Mouse (Mus musculus): Measurements from ENCODE around the gene Rsg1. TPM values are rescaled to one million over a fixed set of nuclear protein-coding genes. Genes with fewer than 3 reads are reported as not detected.

Rsg1 gene
- polyA plus RNA-seq, 2 experiments: 0.56 to 0.78 TPM

- no peaks in the 10 kb centered on the region for H3K27me3 ChIP-seq (ENCODE audit: control insufficient read depth, insufficient read depth, low read length)
- no peak overlapping the region for H3K4me2 ChIP-seq (ENCODE audit: low read depth)
- no peak overlapping the region for H3K4me3 ChIP-seq (ENCODE audit: insufficient read depth in 1 of 2, low read depth in 2 of 2, low read length in 2 of 2)
- no peak overlapping the region for H3K9ac ChIP-seq (replicated peaks)
- ATAC-seq (ENCODE audit: insufficient read depth) (no peak), DNase-seq (ENCODE audit: low read depth in 3 of 3, low spot score in 3 of 3) (no peak)
- peaks cover 25% of the 10 kb centered on the region for H3K36me3 ChIP-seq (replicated peaks; ENCODE audit: control insufficient read depth, insufficient read depth, low read depth)
- WGBS (ENCODE audit: insufficient replicate concordance): 80% methylated on average over 10 of the region's 10 CpGs
- H3K9me3 ChIP-seq (ENCODE audit: control insufficient read depth, low read length): no peaks in the 10 kb centered on the region
- no peaks in the 10 kb centered on the region for H3K4me1 ChIP-seq (replicated peaks; ENCODE audit: control insufficient read depth in 2 of 2, insufficient read depth in 2 of 2, low read length in 1 of 2)
- H3K27ac ChIP-seq: no peak overlapping the region
- TF ChIP-seq CTCF (IDR thresholded peaks at IDR 0.05; ENCODE audit: low read depth) (no peak), EP300 (IDR thresholded peaks at IDR 0.05; ENCODE audit: low read depth) (no peak)
Observed at GRCm38 (mm10) chr4:141176328-141176838, 37.4 kb upstream of the Rsg1 start.

GRCm38 (mm10) chr4:141178500-141178899 lies 35.3 kb upstream of the Rsg1 start:
- TF ChIP-seq EP300 (IDR thresholded peaks at IDR 0.05; ENCODE audit: low read depth) (no peak), CTCF (IDR thresholded peaks at IDR 0.05; ENCODE audit: low read depth) (no peak)
- H3K9ac ChIP-seq (replicated peaks): no peak overlapping the region
- no peaks in the 10 kb centered on the region for H3K4me1 ChIP-seq (replicated peaks; ENCODE audit: control insufficient read depth in 2 of 2, insufficient read depth in 2 of 2, low read length in 1 of 2)
- DNase-seq (ENCODE audit: low read depth in 3 of 3, low spot score in 3 of 3): no peak
- 85% methylated on average over 4 of the region's 4 CpGs for WGBS (ENCODE audit: insufficient replicate concordance)
- H3K36me3 ChIP-seq (replicated peaks; ENCODE audit: control insufficient read depth, insufficient read depth, low read depth): peaks cover 19% of the 10 kb centered on the region
- no peak overlapping the region for H3K27ac ChIP-seq
- H3K27me3 ChIP-seq (ENCODE audit: control insufficient read depth, insufficient read depth, low read length): no peaks in the 10 kb centered on the region
- H3K4me3 ChIP-seq (ENCODE audit: insufficient read depth in 1 of 2, low read depth in 2 of 2, low read length in 2 of 2): no peak overlapping the region
- no peaks in the 10 kb centered on the region for H3K9me3 ChIP-seq (ENCODE audit: control insufficient read depth, low read length)
- ATAC-seq (ENCODE audit: insufficient read depth): no peak
- no peak overlapping the region for H3K4me2 ChIP-seq (ENCODE audit: low read depth)

- DNase-seq (ENCODE audit: low read depth in 3 of 3, low spot score in 3 of 3) (no peak), ATAC-seq (ENCODE audit: insufficient read depth) (no peak)
- TF ChIP-seq CTCF (IDR thresholded peaks at IDR 0.05; ENCODE audit: low read depth) (no peak), EP300 (IDR thresholded peaks at IDR 0.05; ENCODE audit: low read depth) (no peak)
- Histone ChIP-seq H3K27ac (no peak overlapping the region), H3K4me1 (replicated peaks; ENCODE audit: control insufficient read depth in 2 of 2, insufficient read depth in 2 of 2, low read length in 1 of 2) (peaks cover 0 to 1% of the 10 kb centered on the region in 2 experiments; a peak in 1 of 4 replicates), H3K27me3 (ENCODE audit: control insufficient read depth, insufficient read depth, low read length) (no peaks in the 10 kb centered on the region), H3K4me3 (ENCODE audit: insufficient read depth in 1 of 2, low read depth in 2 of 2, low read length in 2 of 2) (no peak overlapping the region), H3K9ac (replicated peaks) (no peak overlapping the region), H3K36me3 (replicated peaks; ENCODE audit: control insufficient read depth, insufficient read depth, low read depth) (peaks cover 21% of the 10 kb centered on the region), H3K4me2 (ENCODE audit: low read depth) (no peak overlapping the region), H3K9me3 (ENCODE audit: control insufficient read depth, low read length) (no peaks in the 10 kb centered on the region)
- 87% methylated on average over 8 of the region's 8 CpGs for WGBS (ENCODE audit: insufficient replicate concordance)
Observed at GRCm38 (mm10) chr4:141180831-141181230, 32.9 kb upstream of the Rsg1 start.

- Histone ChIP-seq H3K36me3 (replicated peaks; ENCODE audit: control insufficient read depth, insufficient read depth, low read depth) (peaks cover 21% of the 10 kb centered on the region), H3K4me1 (replicated peaks; ENCODE audit: control insufficient read depth in 2 of 2, insufficient read depth in 2 of 2, low read length in 1 of 2) (peaks cover 2 to 6% of the 10 kb centered on the region in 2 experiments; a peak in 2 of 4 replicates), H3K9me3 (ENCODE audit: control insufficient read depth, low read length) (no peaks in the 10 kb centered on the region), H3K27ac (no peak overlapping the region), H3K9ac (replicated peaks) (no peak overlapping the region), H3K27me3 (ENCODE audit: control insufficient read depth, insufficient read depth, low read length) (no peaks in the 10 kb centered on the region), H3K4me3 (ENCODE audit: insufficient read depth in 1 of 2, low read depth in 2 of 2, low read length in 2 of 2) (no peak overlapping the region), H3K4me2 (ENCODE audit: low read depth) (no peak overlapping the region)
- TF ChIP-seq EP300 (IDR thresholded peaks at IDR 0.05; ENCODE audit: low read depth) (no peak), CTCF (IDR thresholded peaks at IDR 0.05; ENCODE audit: low read depth) (no peak)
- peak in 1 of 3 experiments; percentile 19 for DNase-seq (ENCODE audit: low read depth in 3 of 3, low spot score in 3 of 3)
- 89% methylated on average over 6 of the region's 6 CpGs for WGBS (ENCODE audit: insufficient replicate concordance)
- ATAC-seq (ENCODE audit: insufficient read depth): no peak
Observed at GRCm38 (mm10) chr4:141181981-141182380, 31.8 kb upstream of the Rsg1 start.

- DNase-seq (ENCODE audit: low read depth in 3 of 3, low spot score in 3 of 3) (no peak), ATAC-seq (ENCODE audit: insufficient read depth) (no peak)
- WGBS (ENCODE audit: insufficient replicate concordance): 81% methylated on average over 2 of the region's 2 CpGs
- Histone ChIP-seq H3K4me3 (ENCODE audit: insufficient read depth in 1 of 2, low read depth in 2 of 2, low read length in 2 of 2) (no peak overlapping the region), H3K9ac (replicated peaks) (no peak overlapping the region), H3K4me1 (replicated peaks; ENCODE audit: control insufficient read depth in 2 of 2, insufficient read depth in 2 of 2, low read length in 1 of 2) (peaks cover 2 to 6% of the 10 kb centered on the region in 2 experiments; a peak in 2 of 4 replicates), H3K4me2 (ENCODE audit: low read depth) (no peak overlapping the region), H3K36me3 (replicated peaks; ENCODE audit: control insufficient read depth, insufficient read depth, low read depth) (peaks cover 19% of the 10 kb centered on the region), H3K9me3 (ENCODE audit: control insufficient read depth, low read length) (no peaks in the 10 kb centered on the region), H3K27me3 (ENCODE audit: control insufficient read depth, insufficient read depth, low read length) (no peaks in the 10 kb centered on the region), H3K27ac (no peak overlapping the region)
- TF ChIP-seq EP300 (IDR thresholded peaks at IDR 0.05; ENCODE audit: low read depth) (no peak), CTCF (IDR thresholded peaks at IDR 0.05; ENCODE audit: low read depth) (no peak)
Observed at GRCm38 (mm10) chr4:141183932-141184331, 29.8 kb upstream of the Rsg1 start.
